Mouse (Mus musculus): ENCODE data around the gene Rgs3.

The Rgs3 gene

DNA sequence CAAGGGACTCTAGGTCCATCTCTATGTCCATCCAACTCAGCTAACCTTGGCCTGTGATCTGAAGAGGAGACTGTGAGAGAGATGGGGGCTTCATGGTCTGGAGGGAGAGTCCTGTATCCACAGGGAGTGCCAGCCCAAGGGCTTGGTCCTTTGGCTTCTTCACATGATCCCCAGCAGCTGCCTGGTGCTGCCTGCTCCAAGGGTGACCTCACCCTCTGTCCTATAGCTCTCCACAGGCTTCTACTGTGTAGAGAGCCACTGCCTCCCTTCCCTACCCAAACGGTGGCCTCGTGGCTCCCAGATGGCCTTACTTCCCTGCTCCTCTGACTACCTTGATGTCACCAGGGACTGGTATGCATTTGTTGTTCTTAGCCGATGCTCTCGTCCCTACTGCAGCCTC, 92.6 kb downstream of the Rgs3 start:
- in situ Hi-C loops (cut with MboI; ENCODE audit: low sequenced_read_pairs), result no loop called here

DNA sequence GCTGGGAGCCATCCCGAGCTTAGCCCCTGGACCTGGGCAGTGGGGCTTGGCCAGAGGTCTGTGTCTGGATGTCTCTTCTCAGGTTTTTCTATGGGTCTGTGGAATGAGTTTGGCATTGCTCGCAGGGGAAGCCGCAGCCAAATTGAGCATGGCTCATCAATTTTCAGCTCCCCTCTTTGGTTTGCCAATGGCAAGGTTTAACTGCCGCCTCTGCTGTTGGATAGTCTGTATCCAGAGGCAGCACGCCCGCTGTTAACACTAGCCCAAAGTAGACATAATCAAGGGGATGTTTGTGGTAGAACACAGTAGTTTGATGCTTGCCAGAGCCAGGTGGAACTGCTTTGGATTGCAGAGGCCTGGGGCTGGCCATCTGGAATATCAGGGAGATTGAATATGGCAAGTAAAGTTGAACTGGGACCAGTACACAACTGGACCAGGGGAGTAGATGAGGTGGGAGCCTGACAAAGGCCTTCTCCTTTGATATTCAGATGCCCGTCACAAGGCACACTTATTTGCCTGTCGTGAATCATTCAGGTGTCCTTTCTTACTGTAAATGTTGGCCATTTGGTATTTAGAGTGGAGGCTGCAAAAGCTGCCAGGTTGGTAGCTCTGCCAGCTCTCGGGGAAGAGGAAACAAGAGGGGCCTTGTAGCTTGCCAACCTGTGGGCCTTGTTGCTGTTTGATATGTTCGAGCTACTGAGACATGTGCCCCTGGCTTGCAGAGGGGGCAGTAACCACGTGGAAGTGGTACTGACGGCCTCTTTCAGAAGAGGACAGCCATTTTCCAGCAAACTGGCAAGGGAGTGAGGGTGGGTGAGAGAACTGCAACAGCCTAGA, 93.5 kb downstream of the Rgs3 start:
- in situ Hi-C loops (cut with MboI; ENCODE audit: low sequenced_read_pairs), result no loop called here

DNA sequence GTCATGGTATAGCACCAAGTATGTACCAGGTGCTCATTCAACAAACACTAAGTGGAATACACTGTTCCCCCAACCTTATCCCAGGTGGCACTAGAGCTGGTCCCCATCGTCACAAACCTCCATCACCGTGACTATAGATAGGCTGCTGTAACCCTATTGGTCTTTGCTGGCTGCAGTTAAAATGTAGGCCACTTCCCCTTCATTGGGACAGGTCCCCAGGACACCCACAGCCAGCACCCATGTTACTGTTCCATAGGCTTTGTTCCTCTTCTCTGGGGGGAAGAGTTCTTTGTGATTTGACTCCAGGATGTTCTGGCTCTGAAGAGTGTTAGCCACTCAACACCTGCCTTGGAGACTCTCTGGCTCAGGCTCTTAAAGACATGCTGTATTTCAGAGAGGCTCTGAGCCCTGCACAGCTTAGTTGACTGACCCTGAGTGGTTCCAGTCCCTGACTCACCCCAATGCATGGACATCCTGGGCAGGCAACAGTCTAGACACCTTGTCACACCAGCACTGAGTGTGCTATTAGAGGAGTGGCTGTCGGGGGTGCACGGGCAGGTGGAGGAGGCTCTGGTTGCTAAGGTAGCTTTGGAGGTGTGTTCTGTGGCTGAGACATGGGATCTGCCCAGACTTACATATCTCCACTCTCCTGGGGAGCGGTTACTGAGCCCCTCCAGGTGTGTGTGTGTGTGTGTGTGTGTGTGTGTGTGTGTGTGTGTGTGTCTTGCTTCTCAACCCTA, 94.4 kb downstream of the Rgs3 start:
- in situ Hi-C loops (cut with MboI; ENCODE audit: low sequenced_read_pairs), result no loop called here

DNA sequence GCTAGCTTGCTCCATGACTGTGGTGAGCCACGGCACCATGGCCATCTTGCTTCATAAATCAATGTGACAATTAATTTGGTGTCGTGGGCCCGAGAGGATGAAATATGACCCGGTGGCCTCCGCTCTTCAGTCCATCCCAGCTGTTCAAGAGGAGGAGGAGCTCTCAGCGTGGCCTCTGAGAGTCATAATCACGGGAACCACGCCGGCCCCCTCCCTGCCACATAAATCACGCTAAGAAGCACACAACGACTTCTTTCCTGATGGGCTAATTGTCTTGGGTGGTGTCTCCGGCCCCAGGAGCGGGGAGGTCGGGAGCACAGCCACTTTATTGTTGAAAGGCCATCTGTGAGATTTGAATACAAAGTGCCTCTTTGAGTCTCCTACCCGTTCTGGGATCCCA, 99.6 kb downstream of the Rgs3 start:
- in situ Hi-C loops (cut with MboI; ENCODE audit: low sequenced_read_pairs), result no loop called here

DNA sequence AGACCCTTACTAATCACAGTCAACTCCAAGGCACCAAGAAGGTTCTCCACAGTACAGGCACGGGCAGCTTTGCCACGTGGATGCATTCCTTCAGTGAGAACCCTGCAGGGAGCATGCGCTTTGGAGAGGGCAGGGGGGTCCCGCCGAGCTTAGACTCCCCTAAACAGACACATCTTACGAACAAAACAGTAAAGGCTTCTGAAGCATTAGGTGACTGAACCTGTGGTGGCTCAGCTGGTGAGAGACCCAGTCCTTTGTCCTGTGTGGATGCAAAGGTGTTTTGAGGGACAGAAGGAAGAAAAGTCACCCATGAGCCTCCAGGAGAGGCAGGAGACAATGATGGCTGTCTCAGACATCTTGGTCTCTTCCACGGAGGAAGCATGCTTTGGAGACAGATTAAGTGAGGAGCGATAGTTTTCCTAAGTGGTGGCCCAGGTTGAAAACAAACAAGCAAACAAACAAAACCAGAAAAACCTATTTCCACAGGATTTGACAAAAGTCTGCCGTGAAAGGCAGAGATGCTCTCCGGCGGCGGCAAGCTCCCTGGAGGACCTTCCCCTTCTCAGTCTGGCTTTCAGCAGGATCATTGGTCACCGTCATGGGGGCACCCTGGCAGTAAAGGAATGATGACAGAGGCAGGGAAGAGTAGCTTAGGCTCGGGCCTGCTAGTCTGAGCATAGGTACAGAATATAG, 100.4 kb downstream of the Rgs3 start:
- in situ Hi-C loops (cut with MboI; ENCODE audit: low sequenced_read_pairs), result no loop called here

DNA sequence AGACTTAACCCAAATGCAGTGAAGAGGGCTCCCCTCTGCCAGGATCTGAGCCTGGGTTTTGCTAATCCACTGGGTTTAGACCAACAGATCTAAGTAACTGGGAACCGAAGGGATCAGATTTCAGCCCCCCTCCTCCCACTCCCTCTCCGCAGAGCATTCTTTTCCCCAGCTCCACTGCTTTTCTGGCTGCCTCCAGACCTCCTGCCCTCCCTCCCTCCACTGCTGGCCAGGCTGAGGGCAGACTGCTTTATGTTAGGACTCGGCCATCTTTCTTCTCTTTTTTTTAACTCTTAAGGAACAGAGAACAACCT, 100.9 kb downstream of the Rgs3 start:
- in situ Hi-C loops (cut with MboI; ENCODE audit: low sequenced_read_pairs), result no loop called here

DNA sequence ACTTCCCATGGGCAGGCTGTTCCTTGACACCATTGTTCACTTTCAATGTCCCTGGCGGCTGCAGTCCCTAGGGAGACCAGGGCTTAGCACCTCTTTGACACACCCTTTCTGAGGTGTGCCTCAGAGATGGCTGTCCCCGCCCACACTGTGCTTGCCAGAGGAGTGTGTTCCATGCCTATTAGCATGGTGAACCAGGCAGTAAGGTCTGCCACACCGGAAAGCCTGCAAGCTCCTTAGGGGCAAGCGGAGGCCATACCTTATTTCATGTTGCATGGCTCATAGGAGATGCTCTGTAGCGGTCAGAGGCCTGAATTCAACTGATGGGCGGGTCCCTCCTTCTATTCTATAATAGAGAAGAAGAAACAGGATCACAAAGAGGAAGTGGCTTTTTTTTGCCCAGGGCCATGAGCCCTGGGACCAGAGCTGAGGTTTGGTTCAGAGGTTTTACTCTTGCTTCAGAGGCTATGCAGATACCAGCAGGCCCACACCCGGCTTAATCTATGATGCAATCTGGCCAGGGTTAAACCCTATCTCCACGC, 101.7 kb downstream of the Rgs3 start:
- in situ Hi-C loops (cut with MboI; ENCODE audit: low sequenced_read_pairs), result no loop called here

DNA sequence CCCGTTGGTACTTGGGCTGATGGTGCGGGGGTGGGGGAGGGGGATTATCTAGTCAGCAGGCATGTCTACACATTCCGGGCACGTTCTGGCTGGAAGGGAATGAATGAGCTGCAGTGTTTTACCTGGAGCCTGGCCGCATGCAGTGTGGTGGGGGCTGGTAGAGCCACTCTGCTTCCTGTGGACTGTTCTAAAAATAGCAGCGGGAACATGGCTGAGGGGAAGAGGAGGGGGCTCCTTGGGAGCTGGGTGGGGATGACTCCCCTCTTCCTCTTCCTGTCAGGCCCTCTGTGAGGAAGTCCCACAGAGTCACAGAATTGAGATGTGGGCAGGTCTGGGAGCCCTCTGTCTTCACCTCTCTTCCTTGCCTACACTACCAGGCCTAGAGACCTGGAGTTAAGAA, 103.7 kb downstream of the Rgs3 start:
- in situ Hi-C loops (cut with MboI; ENCODE audit: low sequenced_read_pairs), result no loop called here

DNA sequence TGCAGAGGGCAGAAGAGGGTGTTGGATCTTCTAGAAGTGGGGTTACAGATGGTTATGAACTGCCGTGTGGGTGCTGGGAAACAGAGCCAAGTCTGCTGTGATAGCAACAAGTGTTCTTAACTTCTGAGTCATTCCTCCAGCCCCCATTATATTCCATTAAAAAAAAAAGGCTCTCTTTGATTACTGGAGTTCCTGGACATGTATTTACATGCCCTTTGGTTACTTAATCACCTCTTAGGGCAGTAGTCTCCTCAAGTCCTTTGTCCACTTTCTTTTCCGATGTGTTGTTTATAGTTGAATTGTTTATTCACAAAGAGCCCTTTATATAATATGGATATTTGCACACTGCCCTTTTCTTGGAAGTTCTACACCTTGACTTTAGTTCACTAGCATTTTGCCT, 106.2 kb downstream of the Rgs3 start:
- in situ Hi-C loops (cut with MboI; ENCODE audit: low sequenced_read_pairs), result no loop called here

DNA sequence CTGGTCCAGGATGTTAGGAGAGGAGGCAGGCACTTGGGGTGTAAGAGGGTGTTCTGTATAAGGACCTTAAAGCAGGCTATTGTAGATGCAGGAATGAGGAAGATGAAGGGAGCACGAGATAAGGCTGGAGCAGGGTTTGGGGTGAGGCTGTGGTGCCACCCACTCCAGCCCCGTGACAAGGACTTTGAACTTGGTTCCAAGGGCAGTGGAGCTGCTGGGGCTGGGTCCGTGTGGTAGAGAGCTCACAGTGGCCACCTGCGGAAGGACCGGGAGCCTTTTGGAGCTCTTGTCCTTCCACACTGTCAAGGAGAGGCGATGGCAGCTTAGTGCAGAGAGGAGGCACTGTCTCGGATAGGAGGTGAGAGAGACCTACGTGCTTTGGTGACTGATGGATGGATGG, 109.0 kb downstream of the Rgs3 start:
- in situ Hi-C loops (cut with MboI; ENCODE audit: low sequenced_read_pairs), result no loop called here

DNA sequence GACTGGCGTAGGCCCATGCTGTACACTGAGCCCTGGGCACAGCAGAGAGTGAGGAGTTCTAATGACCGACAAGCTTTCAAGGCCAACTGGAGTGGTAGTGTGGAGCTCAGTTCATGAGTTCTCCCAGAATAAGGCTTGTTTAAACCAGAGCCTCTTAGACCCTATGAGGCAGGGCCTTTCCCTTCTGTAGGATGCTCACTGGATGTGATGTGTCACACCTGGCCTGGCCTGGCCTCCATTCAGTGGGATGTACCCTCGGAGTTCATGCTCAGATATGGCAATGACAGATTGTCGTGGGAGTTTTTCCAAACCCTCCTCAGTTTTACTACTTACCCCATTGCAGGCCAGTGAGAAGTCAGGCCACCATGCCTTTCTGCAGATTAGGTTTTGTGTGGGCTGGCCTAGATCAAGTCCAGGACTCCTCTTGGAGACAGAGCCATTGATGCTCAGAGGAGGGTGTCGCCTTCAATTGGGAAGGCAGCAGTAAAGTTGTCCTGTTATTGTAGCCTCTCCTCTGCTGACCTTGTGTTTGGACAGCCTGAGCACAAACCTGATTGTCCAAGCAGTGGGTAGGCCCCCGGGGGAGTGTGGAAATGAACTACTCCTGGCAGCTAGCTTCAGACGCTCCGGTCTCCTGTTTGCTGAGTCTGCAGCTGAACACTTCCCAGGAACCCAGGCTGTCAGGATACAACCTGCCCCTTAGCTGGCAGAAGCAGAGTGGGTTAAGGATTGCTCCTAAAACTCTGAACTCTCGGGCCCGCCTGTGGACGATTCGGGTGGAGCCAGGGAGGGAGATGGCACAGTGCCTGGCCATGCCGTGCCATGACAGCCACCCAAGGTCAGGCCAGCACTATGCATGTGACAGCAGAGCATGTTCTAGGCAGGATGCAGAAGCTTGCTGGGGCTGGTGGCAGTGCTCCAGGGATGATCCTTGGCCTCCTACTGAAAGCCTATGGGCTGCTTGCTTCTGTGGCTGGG, 109.7 kb downstream of the Rgs3 start:
- in situ Hi-C loops (cut with MboI; ENCODE audit: low sequenced_read_pairs), result no loop called here

DNA sequence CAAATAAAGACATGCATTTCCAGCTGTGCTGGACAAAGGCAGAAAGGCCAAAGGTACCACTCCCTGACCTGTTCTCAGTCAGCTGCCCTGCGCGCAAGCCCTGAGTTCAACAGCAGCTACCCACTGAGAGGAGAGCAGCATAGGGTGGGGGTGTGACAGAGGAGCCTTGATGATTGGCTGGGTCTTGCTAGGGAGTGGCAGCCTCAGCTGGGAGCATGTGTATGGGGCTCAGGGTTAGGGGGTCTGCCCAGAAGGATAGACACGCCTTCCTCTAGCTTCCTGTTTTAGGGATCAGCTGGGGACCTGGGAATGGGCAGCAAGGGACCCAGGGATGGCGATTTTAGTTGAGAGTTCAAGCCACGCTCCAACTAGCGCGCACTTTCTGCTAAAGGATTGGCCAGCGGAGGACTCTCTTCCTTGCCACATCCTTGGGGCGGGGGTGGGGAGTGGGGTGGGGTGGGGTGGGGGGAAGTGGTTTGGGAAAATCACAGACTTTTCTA, 113.9 kb downstream of the Rgs3 start:
- in situ Hi-C loops (cut with MboI; ENCODE audit: low sequenced_read_pairs), result no loop called here

DNA sequence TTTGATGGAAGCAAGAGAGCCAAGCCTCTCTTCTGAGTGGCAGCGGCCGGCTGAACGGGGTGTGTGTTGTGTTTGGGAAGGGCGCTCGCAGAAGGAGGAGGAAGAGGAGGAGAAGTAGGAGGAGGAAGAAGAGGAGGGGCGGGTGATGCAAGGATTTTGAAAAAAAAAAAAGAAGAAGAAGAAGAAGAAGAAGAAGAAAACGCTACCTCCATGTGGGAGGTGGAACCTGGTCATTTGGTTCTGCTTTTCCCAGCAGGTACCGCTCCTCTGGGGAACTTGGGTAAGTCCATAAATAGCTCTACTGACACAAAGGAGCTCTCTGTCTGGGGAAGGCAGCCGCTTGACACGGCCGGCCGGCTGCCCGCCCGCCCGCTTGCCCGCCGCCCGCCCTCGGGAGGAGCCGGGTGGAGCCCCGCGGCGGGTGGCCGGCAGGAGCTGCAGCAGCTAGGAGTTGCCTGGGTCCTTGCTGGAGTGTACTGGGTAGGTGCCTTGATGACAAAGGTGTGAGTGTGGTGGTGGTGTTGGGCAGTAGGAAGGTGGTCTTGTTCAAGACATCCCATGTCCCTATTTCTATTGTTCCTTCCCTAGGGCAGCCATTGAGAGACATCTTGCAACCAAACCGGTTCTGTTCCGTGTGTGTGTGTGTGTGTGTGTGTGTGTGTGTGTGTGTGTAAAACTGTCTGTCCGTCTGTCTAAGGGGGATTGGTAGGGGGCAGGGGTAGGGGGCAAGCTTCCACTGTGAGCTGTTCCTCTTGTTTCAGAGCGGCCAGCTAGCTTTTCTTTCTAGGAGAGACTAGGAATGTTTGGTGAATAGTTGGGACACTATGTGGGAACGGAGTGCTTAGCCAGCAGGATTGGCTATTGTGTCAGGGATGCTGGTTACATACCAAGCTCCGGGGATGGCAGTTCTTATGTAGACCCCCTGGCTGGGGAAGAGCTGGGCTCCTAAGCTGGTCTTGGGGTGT, 114.7 kb downstream of the Rgs3 start:
- in situ Hi-C loops (cut with MboI; ENCODE audit: low sequenced_read_pairs), result no loop called here

DNA sequence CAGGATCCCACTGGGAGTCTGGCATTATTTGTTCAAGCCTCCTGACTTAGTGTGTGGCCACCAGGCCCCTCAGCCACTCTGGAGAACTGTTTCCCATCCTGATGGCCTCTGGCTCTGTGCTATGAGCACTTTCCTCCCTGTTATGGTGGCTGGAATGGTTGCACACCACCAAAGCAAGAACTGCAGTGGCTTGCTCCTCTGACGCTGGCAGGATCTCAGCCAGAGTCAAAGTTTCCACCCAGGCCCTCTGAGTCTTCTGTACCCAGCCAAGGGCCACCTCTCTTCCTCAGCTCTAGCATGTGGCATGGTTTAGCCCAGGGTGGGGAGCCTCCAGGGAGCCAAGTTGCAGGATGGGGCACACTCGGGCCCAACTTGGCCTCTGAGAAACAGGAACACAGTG, 115.7 kb downstream of the Rgs3 start:
- in situ Hi-C loops (cut with MboI; ENCODE audit: low sequenced_read_pairs), result no loop called here

DNA sequence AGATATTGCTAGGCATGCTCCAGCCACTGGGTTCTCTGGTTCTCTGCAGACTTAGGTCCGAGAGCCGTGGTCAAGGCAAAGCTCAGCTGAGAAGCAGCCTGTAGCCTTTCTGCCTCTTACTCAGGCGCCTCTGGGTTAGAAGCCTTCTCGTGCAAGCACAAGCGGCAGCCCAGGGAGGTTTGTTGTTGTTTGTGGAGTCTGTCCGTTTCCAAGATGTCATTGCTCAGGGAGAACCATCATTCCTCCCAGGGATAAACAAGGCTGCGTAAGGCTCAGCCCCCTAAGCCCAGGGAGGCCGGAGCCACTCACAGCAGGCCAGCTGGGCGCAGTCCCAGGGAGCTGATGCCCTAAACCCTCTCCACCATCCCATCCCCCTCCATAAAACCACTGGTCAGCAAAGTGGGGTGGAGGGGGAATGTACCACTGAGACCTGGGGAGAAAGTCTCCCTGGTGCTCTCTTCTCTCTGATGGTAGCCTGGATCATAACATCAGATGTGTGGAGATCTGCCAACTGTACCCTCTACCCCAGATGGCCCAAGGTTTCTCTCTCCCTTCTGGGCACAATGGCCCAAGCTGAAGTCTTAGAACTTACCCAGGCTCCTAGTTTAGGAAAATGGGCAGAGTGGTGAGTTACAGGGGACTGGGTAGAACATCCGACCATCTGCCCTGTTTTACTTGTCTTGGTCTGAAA, 117.5 kb downstream of the Rgs3 start:
- in situ Hi-C loops (cut with MboI; ENCODE audit: low sequenced_read_pairs), result no loop called here

DNA sequence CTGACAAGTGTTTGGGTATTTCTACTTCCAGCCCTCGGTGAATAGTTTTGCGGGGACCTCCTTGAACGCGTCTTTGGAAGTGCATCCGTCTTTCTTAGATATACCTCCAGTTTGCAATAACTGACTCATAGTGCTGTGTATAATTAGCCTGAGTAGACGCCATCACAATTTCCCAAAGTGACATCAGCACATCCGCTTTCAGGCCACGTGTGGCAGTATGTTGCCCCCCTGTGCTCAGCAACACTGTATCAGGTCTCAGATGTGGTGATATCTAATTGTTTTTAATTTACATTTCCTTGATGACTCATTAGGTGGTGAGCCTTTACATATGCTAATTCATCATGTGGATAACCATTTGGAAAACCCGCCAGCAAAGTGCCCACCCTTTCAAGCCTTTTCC, 119.5 kb downstream of the Rgs3 start:
- in situ Hi-C loops (cut with MboI; ENCODE audit: low sequenced_read_pairs), result no loop called here

DNA sequence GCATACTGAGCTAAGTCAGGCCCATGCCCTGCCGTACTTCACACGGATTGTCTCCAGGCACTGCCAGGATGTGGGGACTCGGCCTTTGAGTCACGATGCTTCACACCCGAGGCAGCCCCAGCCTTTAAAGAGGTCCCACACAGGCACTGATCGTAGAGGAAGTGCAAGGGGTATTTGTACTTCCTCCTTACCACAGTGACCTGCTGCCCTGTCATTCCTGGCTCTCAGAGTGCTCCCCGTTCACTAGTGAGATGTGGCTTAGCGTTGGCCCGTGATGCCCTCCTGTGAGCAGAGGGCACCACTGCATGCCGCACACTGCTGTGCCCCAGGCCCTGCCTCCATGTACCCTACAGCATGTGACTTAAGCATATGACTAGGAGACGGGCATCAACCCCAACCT, 121.8 kb downstream of the Rgs3 start:
- in situ Hi-C loops (cut with MboI; ENCODE audit: low sequenced_read_pairs), result no loop called here

DNA sequence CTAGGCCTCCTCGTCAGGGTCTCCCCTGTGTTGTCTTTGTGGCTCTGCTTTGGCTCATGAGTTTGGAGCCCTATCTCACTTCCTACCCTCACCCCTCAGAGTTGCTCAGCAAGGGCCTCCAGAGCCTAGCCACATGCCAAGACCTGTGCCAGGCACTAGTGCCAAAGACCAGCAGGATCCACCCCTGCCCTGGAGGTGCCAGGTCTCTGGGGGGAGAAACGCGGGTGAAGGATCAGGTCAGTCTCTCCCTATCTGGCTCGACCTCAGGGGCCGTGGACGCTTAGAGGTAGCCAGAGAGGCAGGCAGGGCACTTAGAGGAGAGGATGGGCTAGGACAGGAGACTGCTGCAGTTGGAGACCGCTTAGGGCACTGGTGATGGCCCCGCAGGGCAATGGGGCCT, 122.7 kb downstream of the Rgs3 start:
- in situ Hi-C loops (cut with MboI; ENCODE audit: low sequenced_read_pairs), result no loop called here

DNA sequence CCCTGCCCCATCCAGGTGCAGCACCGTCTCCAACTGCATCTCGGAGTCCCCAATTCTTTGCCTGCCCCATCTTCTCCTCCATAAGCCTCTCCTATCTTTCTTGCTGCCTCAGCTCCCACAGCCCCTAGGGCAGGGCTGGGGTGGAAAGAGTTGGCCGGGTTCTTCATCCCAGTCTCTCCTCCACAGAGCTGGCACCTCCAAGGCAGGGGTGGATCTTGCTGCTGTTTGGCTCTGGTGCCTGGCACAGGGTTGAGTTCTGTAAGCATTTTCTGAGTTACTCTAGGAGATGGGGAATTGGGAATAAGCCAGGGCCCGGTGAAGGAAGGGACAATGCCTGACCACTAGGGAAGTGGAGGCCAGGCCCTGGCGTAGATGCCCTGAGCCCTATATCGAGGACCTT, 123.5 kb downstream of the Rgs3 start:
- in situ Hi-C loops (cut with MboI; ENCODE audit: low sequenced_read_pairs), result no loop called here
